Mouse (Mus musculus) lung, embryonic 15.5 days (tissue): ENCODE data around the gene Gdnf. TPM values are rescaled to one million over a fixed set of nuclear protein-coding genes. Genes with fewer than 3 reads are reported as not detected.

Experiments
- ATAC-seq: fragments of 200-750 bp; cut with Nextera tagmentation; 2 replicates; pipeline ENCODE4 v1.8.0; 2017; ENCODE audit warnings: moderate number of reproducible peaks, borderline replicate concordance; ENCODE audit not compliant: low FRiP score, low TSS enrichment; ENCODE audit errors: extremely low read depth
- H3K27ac ChIP-seq: fragments of 300-500 bp; sonication (generic); 2 replicates; pipeline ENCODE4 v1.5.1; 2015; ENCODE audit warnings: moderate library complexity, mild to moderate bottlenecking, inconsistent platforms
- H3K27me3 ChIP-seq: fragments of 300-500 bp; sonication (generic); 2 replicates; pipeline ENCODE4 v1.6.1; 2015; ENCODE audit warnings: inconsistent platforms
- H3K36me3 ChIP-seq: fragments of 300-500 bp; sonication (generic); 2 replicates; pipeline ENCODE4 v1.6.1; 2015; ENCODE audit warnings: inconsistent platforms
- H3K4me1 ChIP-seq: fragments of 300-500 bp; sonication (generic); 2 replicates; pipeline ENCODE4 v1.6.1; 2015; ENCODE audit warnings: inconsistent platforms
- H3K4me2 ChIP-seq: fragments of 300-500 bp; sonication (generic); 2 replicates; pipeline ENCODE4 v1.6.1; 2015; ENCODE audit warnings: inconsistent platforms, mild to moderate bottlenecking, moderate library complexity
- H3K4me3 ChIP-seq: fragments of 300-500 bp; sonication (generic); 2 replicates; pipeline ENCODE4 v1.5.1; 2015; ENCODE audit warnings: mild to moderate bottlenecking, inconsistent platforms
- H3K9ac ChIP-seq: fragments of 300-500 bp; sonication (generic); 2 replicates; pipeline ENCODE4 v1.6.1; 2015; ENCODE audit warnings: inconsistent platforms
- H3K9me3 ChIP-seq: fragments of 300-500 bp; sonication (generic); 2 replicates; pipeline ENCODE4 v1.6.1; 2016; ENCODE audit warnings: inconsistent platforms
- WGBS: fragments of 180-500 bp; shearing (Covaris S2); methylation state at CpG from one replicate; pipeline ENCODE4 v1.1.7; 2015; 5-methylcytosine and 5-hydroxymethylcytosine counted together
- polyA plus RNA-seq: library from polyadenylated mRNA; unstranded; fragments of >200 nt; fragmentation: Nextera tagmentation; extraction: Ambion mirVana; gene quantifications from 2 replicates; pipeline ENCODE4 v1.2.1, GENCODE M21; 2015

Gdnf gene
- polyA plus RNA-seq, 1 experiment from 2014 or later = 0.09 TPM

DNA sequence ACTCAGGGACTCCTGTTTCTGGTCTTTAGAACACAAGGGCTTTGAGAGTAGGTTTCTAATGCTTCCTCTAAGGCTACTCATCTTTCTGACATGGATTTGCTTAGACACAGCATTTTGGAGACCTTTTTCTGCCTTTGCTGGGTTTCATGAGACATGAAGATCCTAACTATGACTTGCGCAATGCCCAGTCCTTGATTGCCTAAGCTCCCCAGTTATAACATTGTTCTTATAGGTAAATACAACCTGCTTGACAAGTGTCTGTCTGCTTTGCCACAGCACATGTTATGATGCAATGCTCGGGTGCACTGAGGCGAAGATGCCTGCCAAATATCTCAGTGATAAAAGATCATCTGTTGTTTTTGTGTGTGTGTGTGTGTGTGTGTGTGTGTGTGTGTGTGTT, 54.7 kb downstream of the Gdnf start:
- no peak overlapping the region for H3K9ac ChIP-seq
- H3K36me3 ChIP-seq = no peaks in the 10 kb centered on the region
- no peaks in the 10 kb centered on the region for H3K4me1 ChIP-seq
- no peak overlapping the region for H3K27ac ChIP-seq
- no peak overlapping the region for H3K4me2 ChIP-seq
- H3K27me3 ChIP-seq = no peaks in the 10 kb centered on the region
- no peaks in the 10 kb centered on the region for H3K9me3 ChIP-seq
- WGBS = 81% methylated on average over 3 of the region's 3 CpGs
- H3K4me3 ChIP-seq = no peak overlapping the region
- ATAC-seq = no peak

DNA sequence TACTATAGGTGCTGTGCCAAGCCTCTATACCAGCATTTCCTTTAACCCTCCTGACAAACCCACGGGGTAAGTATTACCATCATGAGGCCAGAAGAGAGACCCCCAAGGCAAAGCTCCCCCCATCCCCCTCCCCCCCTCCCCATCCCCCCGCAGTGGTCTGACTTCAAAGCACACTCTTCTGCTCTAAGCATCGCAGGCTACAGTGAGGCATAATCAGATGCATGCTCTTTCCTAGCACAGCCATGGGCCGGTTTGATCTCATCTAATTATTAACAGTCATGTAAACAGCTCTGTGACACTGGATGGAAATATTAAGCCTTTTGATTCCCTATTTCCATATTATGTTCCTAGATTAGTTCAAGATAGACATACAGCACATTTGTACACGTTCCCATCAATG, 61.8 kb downstream of the Gdnf start:
- 54% methylated on average over 5 of the region's 5 CpGs for WGBS
- no peaks in the 10 kb centered on the region for H3K27me3 ChIP-seq
- ATAC-seq = no peak

DNA sequence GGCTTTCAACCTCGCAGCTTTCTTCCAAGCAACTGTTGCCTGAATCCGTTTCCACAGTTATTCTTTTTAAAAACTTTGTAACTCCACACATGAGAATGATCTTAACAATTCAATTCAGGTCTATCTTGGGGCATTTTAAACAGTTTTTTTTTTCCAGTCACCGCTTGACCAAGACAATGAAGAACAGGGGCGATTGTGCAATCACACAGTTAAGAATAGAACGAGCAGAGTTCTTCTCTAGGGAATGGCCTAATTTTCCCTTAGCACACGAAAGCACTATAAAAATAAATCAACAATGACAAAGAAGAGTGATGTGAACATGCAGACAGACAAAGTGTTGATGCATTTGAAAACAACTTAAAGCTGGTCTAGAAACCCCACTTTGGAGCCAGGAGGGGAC, 65.2 kb downstream of the Gdnf start:
- Histone ChIP-seq H3K27ac (no peak overlapping the region), H3K27me3 (no peaks in the 10 kb centered on the region), H3K9ac (no peak overlapping the region), H3K9me3 (no peaks in the 10 kb centered on the region), H3K36me3 (no peaks in the 10 kb centered on the region), H3K4me2 (no peak overlapping the region), H3K4me3 (no peak overlapping the region), H3K4me1 (no peaks in the 10 kb centered on the region)
- no peak for ATAC-seq
- WGBS = 65% methylated on average over 6 of the region's 6 CpGs

More for the DNA sequence above, 61.8 kb downstream of the Gdnf start:
- Histone ChIP-seq H3K4me3 (no peak overlapping the region), H3K36me3 (no peaks in the 10 kb centered on the region), H3K27ac (no peak overlapping the region), H3K4me1 (no peaks in the 10 kb centered on the region), H3K9me3 (no peaks in the 10 kb centered on the region), H3K9ac (no peak overlapping the region), H3K4me2 (no peak overlapping the region)

DNA sequence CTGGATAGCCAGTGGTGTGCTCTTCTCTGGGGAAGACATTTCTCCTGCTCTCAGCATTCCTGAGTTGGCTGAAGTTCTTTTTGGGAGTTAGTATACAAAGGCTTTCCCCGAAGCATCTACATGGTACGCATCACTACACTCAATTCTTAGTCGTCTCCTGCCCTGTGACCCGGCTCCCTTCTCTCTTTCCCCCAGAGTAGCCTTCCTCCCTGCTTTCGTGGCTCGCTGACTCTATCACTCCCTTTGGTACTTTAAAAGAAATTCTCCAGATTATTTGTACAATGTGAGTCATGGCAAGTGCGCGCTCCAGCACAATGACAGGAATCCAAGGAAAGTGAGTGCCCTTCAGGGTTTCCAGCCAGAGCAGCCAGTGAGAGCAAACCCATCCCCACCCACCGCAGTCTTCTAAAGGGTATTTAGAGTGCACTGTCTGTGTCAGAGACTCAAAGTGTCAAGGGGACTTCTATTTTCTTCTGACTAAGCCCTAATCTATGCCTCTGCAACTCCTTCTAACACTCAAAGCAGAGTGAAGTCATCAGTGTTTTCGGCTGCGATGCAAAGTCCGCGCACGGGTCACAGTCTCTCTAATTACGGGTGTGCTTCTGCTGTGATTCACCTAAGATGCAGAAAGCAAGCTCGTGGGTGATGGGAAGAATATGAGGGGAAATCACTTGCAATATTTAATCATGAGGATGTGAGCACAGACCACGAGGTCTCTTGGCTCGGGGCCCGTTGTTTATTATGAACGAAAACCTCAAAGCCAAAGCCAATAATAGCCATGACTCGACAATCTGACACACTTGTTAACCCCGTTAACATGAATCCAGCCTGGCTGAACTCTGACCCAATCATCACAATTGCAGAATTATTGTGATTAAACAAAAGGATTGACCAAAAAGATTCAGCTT, 67.2 kb downstream of the Gdnf start:
- H3K9me3 ChIP-seq = no peaks in the 10 kb centered on the region
- no peak overlapping the region for H3K9ac ChIP-seq
- 0 out of 2 replicates have a peak, but pooled peaks cover 3% of the 10 kb centered on the region for H3K36me3 ChIP-seq
- no peaks in the 10 kb centered on the region for H3K27me3 ChIP-seq
- no peak overlapping the region for H3K4me2 ChIP-seq
- 59% methylated on average over 22 of the region's 22 CpGs for WGBS
- no peaks in the 10 kb centered on the region for H3K4me1 ChIP-seq
- no peak for ATAC-seq
- no peak overlapping the region for H3K4me3 ChIP-seq
- no peak overlapping the region for H3K27ac ChIP-seq

DNA sequence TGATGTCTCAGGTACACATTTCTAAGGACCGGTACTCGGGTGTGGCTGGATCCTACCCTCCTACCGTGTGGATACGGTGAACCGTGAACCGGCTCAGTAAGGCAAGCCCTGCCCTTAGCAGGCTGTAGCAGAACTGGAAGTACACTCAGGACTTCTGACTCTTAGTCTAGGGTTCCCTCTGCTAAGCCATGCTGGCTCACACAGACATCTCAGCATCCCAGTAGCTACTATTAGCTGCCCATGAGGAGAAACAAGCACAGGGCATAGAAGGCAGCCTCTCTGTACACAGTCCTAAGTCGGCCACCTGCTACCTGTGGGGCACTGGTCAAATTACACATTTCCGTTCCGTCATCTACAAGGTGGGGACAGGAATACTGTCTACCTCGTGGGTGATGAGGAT, 68.2 kb downstream of the Gdnf start:
- H3K27ac ChIP-seq = no peak overlapping the region
- H3K36me3 ChIP-seq = 0 out of 2 replicates have a peak, but pooled peaks cover 4% of the 10 kb centered on the region
- H3K4me2 ChIP-seq = no peak overlapping the region
- no peaks in the 10 kb centered on the region for H3K9me3 ChIP-seq
- no peak; the same call in 1 of the 2 replicates for ATAC-seq
- 73% methylated on average over 10 of the region's 10 CpGs for WGBS
- no peaks in the 10 kb centered on the region for H3K27me3 ChIP-seq
- no peak overlapping the region for H3K9ac ChIP-seq
- no peaks in the 10 kb centered on the region for H3K4me1 ChIP-seq
- no peak overlapping the region for H3K4me3 ChIP-seq

DNA sequence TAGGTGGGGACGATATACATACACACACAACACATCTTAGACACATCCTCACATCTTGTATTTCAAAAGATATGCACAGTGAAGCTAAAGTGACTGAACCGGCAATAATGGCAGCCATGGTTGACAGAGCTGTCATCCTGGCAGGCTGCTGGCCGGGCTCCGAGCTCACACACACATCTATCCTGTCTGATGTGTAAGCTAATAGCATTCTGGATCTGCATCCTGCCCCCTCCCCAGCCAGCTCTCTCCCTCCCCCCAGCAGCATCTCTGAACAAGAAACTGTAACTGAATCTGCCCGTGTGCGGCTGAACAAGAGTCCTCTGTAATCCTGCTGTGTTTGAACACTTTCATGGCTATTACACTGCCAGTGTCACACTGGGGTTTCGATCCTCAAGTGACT, 69.3 kb downstream of the Gdnf start:
- H3K9me3 ChIP-seq = no peaks in the 10 kb centered on the region
- no peak overlapping the region for H3K9ac ChIP-seq
- H3K27ac ChIP-seq = no peak overlapping the region
- H3K27me3 ChIP-seq = no peaks in the 10 kb centered on the region
- 0 out of 2 replicates have a peak, but pooled peaks cover 7% of the 10 kb centered on the region for H3K36me3 ChIP-seq
- 54% methylated on average over 7 of the region's 7 CpGs for WGBS
- no peak overlapping the region for H3K4me2 ChIP-seq
- H3K4me3 ChIP-seq = no peak overlapping the region
- no peak for ATAC-seq
- no peaks in the 10 kb centered on the region for H3K4me1 ChIP-seq

DNA sequence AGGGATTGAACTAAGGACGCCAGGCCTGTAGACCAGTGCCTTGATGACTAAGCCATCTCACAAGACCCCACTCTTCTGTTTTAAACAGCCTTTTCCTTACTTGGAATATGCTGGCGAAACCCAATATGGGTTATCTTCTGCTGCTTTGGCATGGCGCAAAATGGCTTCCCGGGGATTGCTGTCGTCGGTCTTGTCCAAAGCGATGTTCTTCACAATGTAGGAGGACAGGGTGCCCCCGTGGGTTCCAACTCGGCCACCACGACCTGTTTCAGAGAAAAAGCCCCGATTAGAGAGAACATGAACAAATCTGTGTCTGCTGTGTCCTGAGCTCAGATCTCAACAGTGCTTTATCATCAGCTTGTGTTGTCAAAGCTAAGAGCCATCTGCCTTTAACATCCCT, 73.5 kb downstream of the Gdnf start:
- ATAC-seq = no peak
- H3K9ac ChIP-seq = no peak overlapping the region
- no peaks in the 10 kb centered on the region for H3K4me1 ChIP-seq
- 92% methylated on average over 11 of the region's 11 CpGs for WGBS
- H3K27me3 ChIP-seq = no peaks in the 10 kb centered on the region
- H3K4me3 ChIP-seq = no peak overlapping the region
- no peak overlapping the region for H3K27ac ChIP-seq
- 0 out of 2 replicates have a peak, but pooled peaks cover 7% of the 10 kb centered on the region for H3K36me3 ChIP-seq
- H3K4me2 ChIP-seq = no peak overlapping the region
- no peaks in the 10 kb centered on the region for H3K9me3 ChIP-seq

DNA sequence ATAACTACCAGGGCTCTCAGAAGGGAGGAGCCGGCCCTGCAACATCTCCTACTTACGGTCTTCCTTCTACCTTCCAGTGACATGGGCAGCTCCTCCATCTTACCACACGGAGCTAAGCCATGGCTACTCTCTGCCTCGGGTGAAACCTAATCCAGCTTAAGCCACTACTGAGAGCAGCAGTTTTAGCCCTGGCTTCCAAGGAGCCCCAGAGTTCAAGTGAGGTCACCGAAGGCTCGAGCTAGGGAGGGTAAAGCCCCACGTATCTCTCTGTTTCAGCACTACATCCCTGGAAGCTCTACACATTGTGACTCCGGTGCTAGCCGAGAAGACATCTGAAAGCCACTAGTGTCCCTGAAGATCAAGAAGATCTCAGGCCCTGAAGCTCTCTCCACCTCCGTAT, 74.5 kb downstream of the Gdnf start:
- Histone ChIP-seq H3K27me3 (no peaks in the 10 kb centered on the region), H3K4me3 (no peak overlapping the region), H3K27ac (no peak overlapping the region), H3K4me2 (no peak overlapping the region), H3K36me3 (0 out of 2 replicates have a peak, but pooled peaks cover 7% of the 10 kb centered on the region), H3K9me3 (no peaks in the 10 kb centered on the region), H3K9ac (no peak overlapping the region), H3K4me1 (no peaks in the 10 kb centered on the region)
- WGBS = 66% methylated on average over 10 of the region's 10 CpGs
- ATAC-seq = no peak

DNA sequence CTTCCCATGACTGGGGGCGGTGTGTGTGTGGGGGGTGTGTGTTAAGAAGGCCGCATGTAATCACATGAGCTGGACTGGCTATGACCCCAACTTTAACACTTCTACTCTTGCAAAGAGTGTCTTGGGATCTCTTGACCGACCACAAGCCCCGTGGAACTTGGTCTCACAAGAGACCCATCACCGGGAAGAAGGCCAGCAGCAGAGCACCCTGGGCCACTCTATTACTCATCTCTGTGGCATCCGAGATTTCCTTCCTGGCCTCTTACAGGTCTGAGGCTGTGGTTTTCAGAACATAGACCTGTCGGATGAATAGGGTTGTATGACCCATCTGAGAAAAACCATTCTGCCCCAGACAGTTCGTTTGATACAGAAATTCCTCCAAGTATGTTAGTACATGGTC, 75.9 kb downstream of the Gdnf start:
- H3K9ac ChIP-seq = no peak overlapping the region
- no peak for ATAC-seq
- H3K4me2 ChIP-seq = no peak overlapping the region
- H3K27ac ChIP-seq = no peak overlapping the region
- no peak overlapping the region for H3K4me3 ChIP-seq
- no peaks in the 10 kb centered on the region for H3K9me3 ChIP-seq
- WGBS = 83% methylated on average over 8 of the region's 8 CpGs
- H3K4me1 ChIP-seq = peaks cover 6% of the 10 kb centered on the region
- H3K36me3 ChIP-seq = 0 out of 2 replicates have a peak, but pooled peaks cover 7% of the 10 kb centered on the region
- no peaks in the 10 kb centered on the region for H3K27me3 ChIP-seq
